Mouse (Mus musculus) limb, embryonic 12.5 days (tissue): ENCODE measurements around the gene Olfr69. TPM values are rescaled to one million over a fixed set of nuclear protein-coding genes. Genes with fewer than 3 reads are reported as not detected.

ENCODE experiments used
- polyA plus RNA-seq: library from polyadenylated mRNA; unstranded; fragments of >200 nt; fragmentation: Nextera tagmentation; extraction: Ambion mirVana; gene quantifications from 2 replicates; pipeline ENCODE4 v1.2.1, GENCODE M21; 2016

Olfr69 gene
- polyA plus RNA-seq, 1 experiment from 2014 or later, result not detected

Other genes with a start within 250 kb of the Olfr69 start
- not detected in 2 replicates for gene Olfr612, start 228.9 kb downstream of the Olfr69 start, polyA plus RNA-seq
- gene Olfr613, start 223.5 kb downstream of the Olfr69 start, polyA plus RNA-seq, result not detected in 2 replicates
- not detected in 2 replicates for gene Olfr615, start 215.5 kb downstream of the Olfr69 start, polyA plus RNA-seq
- not detected in 2 replicates for gene Olfr616, start 202.5 kb downstream of the Olfr69 start, polyA plus RNA-seq
- not detected in 2 replicates for gene Olfr617, start 198.5 kb downstream of the Olfr69 start, polyA plus RNA-seq
- gene Olfr618, start 181.5 kb downstream of the Olfr69 start, polyA plus RNA-seq, result not detected in 2 replicates
- gene Olfr619, start 171.0 kb downstream of the Olfr69 start, polyA plus RNA-seq, result not detected in 2 replicates
- not detected in 2 replicates for gene Olfr620, start 159.1 kb downstream of the Olfr69 start, polyA plus RNA-seq
- gene Olfr622, start 128.9 kb downstream of the Olfr69 start, polyA plus RNA-seq, result not detected in 2 replicates
- gene Olfr623, start 107.9 kb downstream of the Olfr69 start, polyA plus RNA-seq, result not detected in 2 replicates
- 0.06 and 0.11 TPM in 2 replicates for gene Olfr624, start 100.4 kb downstream of the Olfr69 start, polyA plus RNA-seq
- not detected in 2 replicates for gene Olfr625-ps1, start 88.9 kb downstream of the Olfr69 start, polyA plus RNA-seq
- gene Olfr243, start 56.9 kb downstream of the Olfr69 start, polyA plus RNA-seq, result not detected in 2 replicates
- not detected in 2 replicates for gene Olfr628, start 41.2 kb downstream of the Olfr69 start, polyA plus RNA-seq
- gene Olfr629, start 26.7 kb downstream of the Olfr69 start, polyA plus RNA-seq, result not detected in 2 replicates
- gene Olfr630, start 14.3 kb downstream of the Olfr69 start, polyA plus RNA-seq, result not detected in 2 replicates
- gene Olfr68, start 8.1 kb upstream of the Olfr69 start, polyA plus RNA-seq, result not detected in 2 replicates
- gene Olfr67, start 20.2 kb upstream of the Olfr69 start, polyA plus RNA-seq, result not detected in 2 replicates
- gene Hbb-bt, start 42.4 kb upstream of the Olfr69 start, polyA plus RNA-seq, result 836 and 850 TPM in 2 replicates
- 651 and 737 TPM in 2 replicates for gene Hbb-bs, start 56.5 kb upstream of the Olfr69 start, polyA plus RNA-seq
- gene Hbb-bh2, start 68.9 kb upstream of the Olfr69 start, polyA plus RNA-seq, result not detected in 2 replicates
- 615 and 622 TPM in 2 replicates for gene Hbb-bh1, start 71.6 kb upstream of the Olfr69 start, polyA plus RNA-seq
- 8,935 and 9,118 TPM in 2 replicates for gene Hbb-y, start 81.6 kb upstream of the Olfr69 start, polyA plus RNA-seq
- gene Olfr66, start 114.7 kb upstream of the Olfr69 start, polyA plus RNA-seq, result not detected in 2 replicates
- not detected in 2 replicates for gene Olfr64, start 122.9 kb upstream of the Olfr69 start, polyA plus RNA-seq
- gene Olfr65, start 131.9 kb upstream of the Olfr69 start, polyA plus RNA-seq, result not detected in 2 replicates
- not detected in 2 replicates for gene Olfr631, start 157.2 kb upstream of the Olfr69 start, polyA plus RNA-seq
- gene Olfr632, start 162.8 kb upstream of the Olfr69 start, polyA plus RNA-seq, result not detected in 2 replicates
- not detected in 2 replicates for gene Olfr633, start 172.8 kb upstream of the Olfr69 start, polyA plus RNA-seq
- gene Olfr635, start 199.6 kb upstream of the Olfr69 start, polyA plus RNA-seq, result not detected in 2 replicates
- gene Olfr638, start 227.2 kb upstream of the Olfr69 start, polyA plus RNA-seq, result not detected in 2 replicates
- gene Olfr639, start 245.7 kb upstream of the Olfr69 start, polyA plus RNA-seq, result not detected in 2 replicates